Mouse (Mus musculus): Measurements from ENCODE around the gene Fancc.
A peak's percentile ranks its signal among the peaks of the same experiment; 100 is the strongest.

Gene Fancc

GRCm38 (mm10) chr13:63534981-63535380, 37.9 kb upstream of the Fancc start:
- Histone ChIP-seq H3K4me3 (replicated peaks; ENCODE audit: low read length) (no peak overlapping the region), H3K27me3 (ENCODE audit: insufficient read depth, low read length) (no peaks in the 10 kb centered on the region), H3K9me3 (ENCODE audit: low read length) (no peaks in the 10 kb centered on the region), H3K36me3 (ENCODE audit: insufficient read depth, low read length) (peaks cover 97% of the 10 kb centered on the region), H3K4me1 (replicated peaks; ENCODE audit: low read depth, low read length) (peaks cover 84% of the 10 kb centered on the region)
- TF ChIP-seq CTCF (conservative IDR thresholded peaks at IDR 0.05; ENCODE audit: low read length) (no peak), NANOG (IDR thresholded peaks at IDR 0.05; ENCODE audit: borderline replicate concordance, low read length) (no peak), POU5F1 (IDR thresholded peaks at IDR 0.05; ENCODE audit: borderline replicate concordance, low read length) (no peak)

- peaks cover 95% of the 10 kb centered on the region for H3K4me1 ChIP-seq (replicated peaks; ENCODE audit: low read depth, low read length)
- H3K9me3 ChIP-seq (ENCODE audit: low read length), result no peaks in the 10 kb centered on the region
- peak overlapping the region; percentile 21 for H3K4me3 ChIP-seq (replicated peaks; ENCODE audit: low read length)
- peaks cover 92% of the 10 kb centered on the region for H3K36me3 ChIP-seq (ENCODE audit: insufficient read depth, low read length)
- TF ChIP-seq POU5F1 (IDR thresholded peaks at IDR 0.05; ENCODE audit: borderline replicate concordance, low read length) (no peak), CTCF (conservative IDR thresholded peaks at IDR 0.05; ENCODE audit: low read length) (no peak), NANOG (IDR thresholded peaks at IDR 0.05; ENCODE audit: borderline replicate concordance, low read length) (no peak)
- H3K27me3 ChIP-seq (ENCODE audit: insufficient read depth, low read length), result no peaks in the 10 kb centered on the region
Measured at GRCm38 (mm10) chr13:63530857-63531256, 33.8 kb upstream of the Fancc start.

DNA sequence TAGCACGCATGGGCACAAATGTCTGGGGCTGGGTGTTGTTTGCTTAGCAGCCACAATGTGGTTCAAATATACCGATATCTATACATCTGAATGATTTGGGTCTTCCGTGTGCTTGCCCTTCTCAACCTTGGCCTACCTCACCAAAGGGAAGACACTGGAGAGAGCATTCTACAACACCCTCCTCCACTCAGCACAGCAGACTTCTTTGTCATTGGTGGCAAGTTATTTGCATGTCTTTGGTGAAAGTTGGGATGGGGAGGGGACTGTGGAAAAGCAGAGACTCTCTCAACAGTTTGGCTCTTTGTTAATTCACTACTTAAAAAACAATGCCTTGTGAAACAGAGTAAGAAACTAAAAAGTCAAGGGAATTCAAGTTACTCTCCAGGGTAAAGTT, 33.3 kb upstream of the Fancc start:
- H3K36me3 ChIP-seq (ENCODE audit: insufficient read depth, low read length), result peaks cover 92% of the 10 kb centered on the region

DNA sequence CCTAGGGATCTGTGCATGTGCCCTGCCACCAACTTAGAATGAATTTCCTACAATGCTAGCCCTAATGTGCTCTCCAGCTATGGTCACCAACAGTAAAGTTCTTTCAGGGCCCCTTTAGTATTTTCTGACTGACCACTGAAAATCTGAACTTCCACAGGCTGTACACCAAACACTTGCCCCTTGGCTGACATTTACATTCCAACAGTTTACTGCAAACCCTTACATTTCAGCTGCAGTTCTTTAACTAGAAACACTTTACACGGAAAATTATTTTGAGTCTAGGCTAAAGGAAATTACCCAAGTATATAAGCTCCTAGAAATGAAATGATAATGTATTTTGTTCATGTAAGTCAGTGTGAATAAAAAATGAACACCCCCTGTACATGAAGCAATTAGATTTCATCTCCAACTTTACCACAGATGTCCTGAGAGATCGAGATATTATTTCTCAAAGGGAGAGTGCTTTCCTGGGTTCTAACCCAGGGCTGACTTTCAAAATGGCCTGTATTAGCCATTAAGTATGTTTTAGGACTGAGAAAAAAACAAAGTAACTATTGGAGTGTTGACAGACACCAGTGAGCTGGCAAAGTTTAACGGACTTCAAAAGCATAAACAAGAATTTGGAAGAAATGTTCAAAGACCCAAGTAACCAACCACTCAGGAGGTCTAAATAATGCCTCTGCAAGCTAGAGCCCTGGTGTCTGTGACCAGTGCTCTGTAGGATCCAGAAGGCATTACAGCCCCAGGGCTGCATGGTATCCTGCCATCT, 32.7 kb upstream of the Fancc start:
- H3K4me1 ChIP-seq (replicated peaks; ENCODE audit: low read depth, low read length), result peaks cover 95% of the 10 kb centered on the region
- TF ChIP-seq NANOG (IDR thresholded peaks at IDR 0.05; ENCODE audit: borderline replicate concordance, low read length) (no peak), POU5F1 (IDR thresholded peaks at IDR 0.05; ENCODE audit: borderline replicate concordance, low read length) (no peak), CTCF (conservative IDR thresholded peaks at IDR 0.05; ENCODE audit: low read length) (no peak)
- H3K9me3 ChIP-seq (ENCODE audit: low read length), result no peaks in the 10 kb centered on the region
- no peaks in the 10 kb centered on the region for H3K27me3 ChIP-seq (ENCODE audit: insufficient read depth, low read length)
- peak overlapping the region; percentile 45 for H3K4me3 ChIP-seq (replicated peaks; ENCODE audit: low read length)
- peaks cover 92% of the 10 kb centered on the region for H3K36me3 ChIP-seq (ENCODE audit: insufficient read depth, low read length)

More for the DNA sequence above, 33.3 kb upstream of the Fancc start:
- no peaks in the 10 kb centered on the region for H3K9me3 ChIP-seq (ENCODE audit: low read length)
- TF ChIP-seq CTCF (conservative IDR thresholded peaks at IDR 0.05; ENCODE audit: low read length), result no peak
- TF ChIP-seq POU5F1 (IDR thresholded peaks at IDR 0.05; ENCODE audit: borderline replicate concordance, low read length), result peak; percentile 22; the same call in 1 of the 2 replicates
- TF ChIP-seq NANOG (IDR thresholded peaks at IDR 0.05; ENCODE audit: borderline replicate concordance, low read length), result peak; percentile 62; the same call in 1 of the 2 replicates
- no peaks in the 10 kb centered on the region for H3K27me3 ChIP-seq (ENCODE audit: insufficient read depth, low read length)
- peaks cover 95% of the 10 kb centered on the region for H3K4me1 ChIP-seq (replicated peaks; ENCODE audit: low read depth, low read length)
- peak overlapping the region; percentile 45; the same call in 1 of the 2 replicates for H3K4me3 ChIP-seq (replicated peaks; ENCODE audit: low read length)

DNA sequence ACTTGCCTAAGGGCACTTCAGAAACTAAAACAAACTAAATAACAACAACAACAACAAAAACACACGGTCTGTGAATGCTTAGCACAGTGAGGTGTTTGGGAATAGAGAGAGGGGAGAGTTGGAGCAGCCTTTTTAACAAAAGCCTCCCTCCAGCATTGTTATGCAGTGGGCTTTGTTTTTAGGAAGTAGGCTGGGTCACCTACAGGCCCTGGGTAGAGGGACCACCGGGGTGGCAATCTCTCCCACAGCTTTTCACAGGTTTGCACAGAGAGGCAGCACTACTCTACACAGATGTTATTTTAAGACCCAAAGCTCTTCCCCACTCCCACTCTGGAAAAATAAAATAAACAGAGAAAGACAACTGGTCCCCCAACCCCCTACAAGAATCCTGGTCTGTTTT, 31.8 kb upstream of the Fancc start:
- TF ChIP-seq POU5F1 (IDR thresholded peaks at IDR 0.05; ENCODE audit: borderline replicate concordance, low read length), result peak; percentile 98
- TF ChIP-seq CTCF (conservative IDR thresholded peaks at IDR 0.05; ENCODE audit: low read length), result no peak
- Histone ChIP-seq H3K4me1 (replicated peaks; ENCODE audit: low read depth, low read length) (peaks cover 97% of the 10 kb centered on the region), H3K4me3 (replicated peaks; ENCODE audit: low read length) (peak overlapping the region; percentile 57), H3K9me3 (ENCODE audit: low read length) (no peaks in the 10 kb centered on the region), H3K36me3 (ENCODE audit: insufficient read depth, low read length) (peaks cover 92% of the 10 kb centered on the region), H3K27me3 (ENCODE audit: insufficient read depth, low read length) (no peaks in the 10 kb centered on the region)

DNA sequence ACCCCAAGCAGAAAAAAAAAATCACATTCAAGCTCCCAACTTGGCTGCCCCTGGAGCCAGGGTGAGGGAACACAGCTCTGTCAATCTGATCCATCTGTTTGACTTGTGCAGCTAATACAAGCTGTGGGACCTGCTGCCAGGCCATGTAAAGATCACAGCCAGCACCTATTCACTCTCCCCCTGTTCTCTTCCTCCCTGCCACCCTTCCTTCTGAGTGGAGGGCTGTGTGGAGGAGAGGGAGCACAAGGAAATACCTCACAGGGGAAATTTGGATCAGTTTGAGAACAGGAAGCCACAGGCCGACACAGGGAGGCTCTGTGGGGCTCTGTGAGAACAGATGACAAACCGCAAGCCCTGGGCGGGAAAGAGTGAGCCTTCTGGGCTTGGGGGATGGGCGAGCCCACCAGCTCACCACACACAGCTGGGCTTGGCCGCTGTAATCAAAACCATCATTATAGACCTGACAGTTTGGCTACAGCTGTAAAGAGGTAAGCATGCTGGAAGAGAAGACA, 31.1 kb upstream of the Fancc start:
- TF ChIP-seq NANOG (IDR thresholded peaks at IDR 0.05; ENCODE audit: borderline replicate concordance, low read length) (no peak), CTCF (conservative IDR thresholded peaks at IDR 0.05; ENCODE audit: low read length) (no peak), POU5F1 (IDR thresholded peaks at IDR 0.05; ENCODE audit: borderline replicate concordance, low read length) (no peak)
- no peaks in the 10 kb centered on the region for H3K27me3 ChIP-seq (ENCODE audit: insufficient read depth, low read length)
- peaks cover 96% of the 10 kb centered on the region for H3K4me1 ChIP-seq (replicated peaks; ENCODE audit: low read depth, low read length)
- peaks cover 91% of the 10 kb centered on the region for H3K36me3 ChIP-seq (ENCODE audit: insufficient read depth, low read length)
- peak overlapping the region; percentile 57 for H3K4me3 ChIP-seq (replicated peaks; ENCODE audit: low read length)
- no peaks in the 10 kb centered on the region for H3K9me3 ChIP-seq (ENCODE audit: low read length)

DNA sequence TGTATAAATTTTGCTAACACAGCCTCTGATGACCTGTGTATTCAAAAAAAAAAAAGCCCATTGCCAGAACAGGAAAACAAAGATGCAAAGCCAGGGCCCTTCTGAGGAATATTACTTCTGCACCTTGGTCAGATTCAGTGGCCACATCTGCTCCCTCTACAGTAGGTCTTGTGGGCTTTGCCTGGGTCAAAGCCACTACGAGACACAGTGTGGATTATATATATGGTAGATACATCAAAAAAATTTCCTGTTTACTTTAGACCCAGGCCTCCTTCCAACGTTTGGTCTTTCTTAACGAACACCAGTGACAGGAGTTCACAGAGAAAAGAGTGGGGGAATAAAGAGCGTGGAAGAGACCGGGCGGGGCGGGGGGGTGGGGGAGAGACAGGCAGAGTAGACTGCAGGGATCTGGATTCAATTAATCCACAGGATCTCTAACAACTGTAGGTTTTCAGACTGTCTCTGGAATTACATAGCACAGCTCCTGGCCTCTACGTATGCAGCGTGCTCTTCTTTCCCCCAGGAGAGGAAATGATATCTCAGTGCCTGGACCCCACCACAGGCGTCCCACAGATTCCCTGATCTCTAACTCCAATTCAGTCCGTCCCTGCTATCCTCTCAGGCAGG, 28.6 kb upstream of the Fancc start:
- no peak for TF ChIP-seq CTCF (conservative IDR thresholded peaks at IDR 0.05; ENCODE audit: low read length)
- TF ChIP-seq NANOG (IDR thresholded peaks at IDR 0.05; ENCODE audit: borderline replicate concordance, low read length), result no peak
- TF ChIP-seq POU5F1 (IDR thresholded peaks at IDR 0.05; ENCODE audit: borderline replicate concordance, low read length), result no peak
- Histone ChIP-seq H3K4me1 (replicated peaks; ENCODE audit: low read depth, low read length) (peaks cover 89% of the 10 kb centered on the region), H3K36me3 (ENCODE audit: insufficient read depth, low read length) (peaks cover 90% of the 10 kb centered on the region), H3K27me3 (ENCODE audit: insufficient read depth, low read length) (no peaks in the 10 kb centered on the region), H3K4me3 (replicated peaks; ENCODE audit: low read length) (peak overlapping the region; percentile 35; the same call in 1 of the 2 replicates), H3K9me3 (ENCODE audit: low read length) (no peaks in the 10 kb centered on the region)
